Mouse (Mus musculus): ENCODE measurements at regions not wholly inside any gene's neighbourhood (a gene's known extent, or its start where the extent isn't known, plus 50 kb on each side); places are given as distances from the start of the nearest gene placed in this dataset.
"Not testable (repeated sequence)": the region's sequence is repeated elsewhere in the genome, so short reads cannot be mapped to it uniquely, and the experiment has no call there.

DNA sequence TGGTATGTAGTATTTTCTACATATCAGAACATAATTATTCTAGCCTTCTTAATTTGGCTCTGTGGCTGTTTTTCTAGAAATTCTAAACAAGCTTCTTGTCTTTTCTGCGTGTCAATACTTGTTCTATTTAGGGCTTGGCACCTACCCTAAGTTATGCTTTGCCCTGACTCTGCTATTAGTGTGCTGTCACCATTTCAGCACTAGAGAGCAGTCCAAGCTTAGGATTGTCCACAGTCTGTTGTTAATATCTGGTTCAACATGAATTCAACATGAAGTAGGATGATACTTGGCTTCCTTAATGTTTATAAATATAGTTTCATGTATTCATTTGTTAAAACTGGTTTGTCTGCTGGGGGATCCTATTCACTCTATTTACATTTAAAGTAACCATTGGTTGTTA is 61.2 kb downstream of the Maged1 start:
- no peak for DNase-seq

DNA sequence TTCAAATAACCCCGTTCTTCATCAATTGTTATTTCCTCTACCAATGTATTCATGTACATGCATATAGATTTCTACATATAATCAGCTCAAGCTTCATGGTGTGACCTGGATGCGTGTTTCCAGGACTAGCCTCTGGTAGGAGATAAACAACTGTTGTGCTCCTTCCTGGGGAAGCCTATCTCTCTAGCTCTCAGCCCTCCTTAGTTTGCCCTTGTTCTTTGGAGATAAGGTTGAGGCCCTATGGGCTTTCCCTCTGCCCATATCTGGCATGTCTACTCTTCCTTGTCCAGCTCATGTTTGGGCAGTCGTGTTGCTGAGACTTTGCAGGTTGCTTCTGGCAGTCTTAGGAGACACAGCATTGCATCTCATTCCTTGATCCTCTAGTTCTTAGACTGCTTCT is 74.3 kb downstream of the Maged1 start:
- DNase-seq; intact Hi-C loops (cut with DNase I): not testable (repeated sequence)

More for the DNA sequence above, 61.2 kb downstream of the Maged1 start:
- intact Hi-C loops (cut with DNase I) = loop anchor here (5.0 kb wide), 1 partner anchor 62 kb away; the partner anchor contains the start of gene Maged1

Measured in heart, postnatal 36 days (tissue).